Mouse (Mus musculus): ENCODE results near the gene Fam198b.

The Fam198b gene

GRCm38 (mm10) chr3:79884305-79884704 is at the start of gene Fam198b:
Fam198b (plus strand) TSS chr3:79884533.
- WGBS, result 64% methylated on average over 5 of the region's 5 CpGs

DNA sequence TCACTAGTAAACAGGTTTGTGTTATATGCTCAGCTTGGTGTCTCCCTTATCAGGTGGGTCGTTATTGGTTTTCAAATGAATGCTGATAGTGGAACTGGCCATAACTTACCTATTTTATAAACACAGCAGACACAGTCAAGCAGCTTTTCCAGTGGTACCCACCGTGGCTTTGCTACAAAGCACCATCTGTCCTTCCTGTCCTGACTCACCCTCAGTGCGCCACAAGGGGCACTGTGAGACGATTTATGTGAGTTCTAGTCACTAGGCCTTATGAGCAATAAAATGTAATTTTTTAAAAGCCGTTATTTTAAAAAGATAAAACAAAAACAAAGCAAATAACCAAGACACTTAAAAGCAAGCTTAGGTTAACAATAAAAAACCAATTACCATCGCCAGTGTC is 45.6 kb upstream of the Fam198b start:
- 45% methylated on average over 6 of the region's 6 CpGs for WGBS

GRCm38 (mm10) chr3:79841475-79841874 is 42.9 kb upstream of the Fam198b start:
- 22% methylated on average over 6 of the region's 6 CpGs for WGBS

DNA sequence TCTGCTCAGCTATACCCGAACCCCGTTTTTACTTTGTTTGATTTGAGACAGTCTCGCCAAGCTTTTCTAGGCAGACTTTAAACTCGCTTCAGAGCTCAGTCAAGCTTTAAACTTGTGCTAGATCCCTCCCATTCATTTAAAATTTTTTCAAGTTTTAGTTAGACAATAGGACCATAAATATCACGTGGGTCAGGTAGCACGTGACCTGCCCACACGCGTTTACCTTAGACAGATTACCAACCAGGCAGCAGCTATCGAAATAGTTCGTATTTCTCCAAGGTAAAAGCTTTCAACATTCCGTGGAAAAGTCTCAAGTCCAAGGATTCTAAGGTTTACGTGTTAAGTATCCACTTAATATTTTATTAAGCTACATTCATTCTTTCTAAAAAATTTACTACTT is 42.2 kb upstream of the Fam198b start:
- 3% methylated on average over 12 of the region's 12 CpGs for WGBS

- WGBS, result under 1% methylated on average over 19 of the region's 19 CpGs
These were observed 41.7 kb upstream of the Fam198b start for GRCm38 (mm10) chr3:79842616-79843016.

DNA sequence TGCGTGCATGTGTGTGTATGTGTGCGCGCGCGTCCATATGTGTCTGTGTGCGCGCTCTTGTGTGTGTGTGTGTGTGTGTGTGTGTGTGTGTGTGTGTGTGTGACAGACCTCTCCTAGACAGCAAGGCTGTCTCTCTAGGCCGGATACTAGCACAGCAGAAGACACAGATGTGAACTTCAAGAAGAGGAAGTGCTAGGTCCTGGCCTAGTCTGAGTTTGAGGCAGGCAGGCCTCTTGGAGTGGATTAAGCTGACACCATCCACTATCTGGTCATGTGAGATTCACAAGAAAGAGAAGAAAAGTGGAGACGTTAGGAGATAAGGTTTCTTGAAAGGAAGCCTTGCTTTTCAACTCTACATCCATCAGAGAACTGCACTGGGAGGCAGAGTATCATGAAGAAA is 40.3 kb upstream of the Fam198b start:
- 88% methylated on average over 9 of the region's 9 CpGs for WGBS

DNA sequence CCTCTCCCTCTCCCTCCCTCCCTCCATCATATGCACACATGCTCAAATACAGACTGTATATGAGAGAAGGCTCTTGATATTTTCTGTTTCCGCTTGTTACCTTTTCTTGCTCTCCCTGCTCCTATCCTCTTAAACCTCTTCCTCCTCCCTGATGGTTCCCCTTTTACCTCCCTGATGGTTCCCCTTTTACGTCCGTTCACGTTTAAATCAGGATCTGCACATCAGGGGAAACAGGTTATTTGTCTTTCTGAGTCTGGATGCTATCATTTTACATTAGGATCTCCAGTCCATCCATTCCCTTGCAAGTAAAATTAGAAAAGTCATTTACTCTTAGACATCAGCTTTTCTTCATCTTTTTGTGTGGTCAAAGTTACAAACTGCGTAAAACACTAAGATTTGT is 37.7 kb upstream of the Fam198b start:
- WGBS, result 89% methylated on average over 5 of the region's 5 CpGs

GRCm38 (mm10) chr3:79848841-79849240 is 35.5 kb upstream of the Fam198b start:
- WGBS, result 31% methylated on average over 4 of the region's 4 CpGs

GRCm38 (mm10) chr3:79849621-79850020 is 34.7 kb upstream of the Fam198b start:
- WGBS, result 70% methylated on average over 2 of the region's 2 CpGs

DNA sequence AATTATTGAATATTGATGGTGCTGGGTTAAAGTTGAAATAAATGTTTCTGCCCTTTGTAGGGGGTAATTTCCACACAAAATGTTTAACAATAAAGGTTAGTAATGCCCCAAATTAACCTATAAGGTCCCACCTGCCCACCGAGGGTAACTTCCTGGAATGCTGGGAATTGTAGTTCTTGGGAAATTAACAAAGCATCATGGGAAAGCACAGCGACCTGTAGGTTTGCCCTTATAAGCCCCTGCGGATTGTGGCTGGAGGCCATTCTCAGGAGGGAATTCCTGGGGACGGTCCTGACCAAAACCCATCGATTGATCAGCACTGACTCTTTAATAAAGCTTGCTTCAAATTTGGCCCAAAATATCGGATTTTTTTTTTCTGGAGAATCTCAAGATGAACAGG is 33.7 kb upstream of the Fam198b start:
- WGBS, result 66% methylated on average over 6 of the region's 6 CpGs

DNA sequence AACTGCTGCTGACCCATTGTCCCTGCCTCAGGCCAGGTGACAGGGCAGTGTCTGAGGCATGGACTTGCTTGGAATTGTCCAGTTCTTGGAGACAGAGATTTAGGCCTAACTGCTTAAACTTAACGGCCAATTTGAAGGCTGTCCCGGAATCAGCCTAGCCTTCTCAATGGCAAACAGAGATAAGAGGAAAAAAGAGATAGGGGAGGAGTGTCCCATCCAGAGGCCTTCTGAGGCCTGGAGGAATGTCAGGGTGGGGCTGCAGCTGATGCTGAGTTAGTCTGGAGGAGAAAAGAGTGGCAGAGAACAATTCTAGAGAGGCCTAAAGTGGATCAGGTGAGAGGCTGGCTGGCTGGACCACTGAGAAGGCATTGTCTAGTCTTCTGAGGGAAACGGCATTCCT is 32.2 kb upstream of the Fam198b start:
- 86% methylated on average over 3 of the region's 3 CpGs for WGBS

GRCm38 (mm10) chr3:79852654-79853166 is 31.6 kb upstream of the Fam198b start, which contains the start of gene Tmem144:
Tmem144 (minus strand) TSS chr3:79852773.
- whole genome bisulfite sequencing, result 60% methylated on average over 8 of the region's 8 CpGs

GRCm38 (mm10) chr3:79857780-79858179 is 26.6 kb upstream of the Fam198b start:
- WGBS, result 71% methylated on average over 5 of the region's 5 CpGs

- 70% methylated on average over 3 of the region's 3 CpGs for WGBS
These were observed 26.1 kb upstream of the Fam198b start for GRCm38 (mm10) chr3:79858221-79858620.

GRCm38 (mm10) chr3:79864824-79865223 is 19.5 kb upstream of the Fam198b start:
- 56% methylated on average over 7 of the region's 7 CpGs for WGBS

GRCm38 (mm10) chr3:79866089-79866488 is 18.2 kb upstream of the Fam198b start:
- WGBS, result 86% methylated on average over 3 of the region's 3 CpGs

- 73% methylated on average over 9 of the region's 9 CpGs for WGBS
These were observed 17.8 kb upstream of the Fam198b start for GRCm38 (mm10) chr3:79866526-79866925.

DNA sequence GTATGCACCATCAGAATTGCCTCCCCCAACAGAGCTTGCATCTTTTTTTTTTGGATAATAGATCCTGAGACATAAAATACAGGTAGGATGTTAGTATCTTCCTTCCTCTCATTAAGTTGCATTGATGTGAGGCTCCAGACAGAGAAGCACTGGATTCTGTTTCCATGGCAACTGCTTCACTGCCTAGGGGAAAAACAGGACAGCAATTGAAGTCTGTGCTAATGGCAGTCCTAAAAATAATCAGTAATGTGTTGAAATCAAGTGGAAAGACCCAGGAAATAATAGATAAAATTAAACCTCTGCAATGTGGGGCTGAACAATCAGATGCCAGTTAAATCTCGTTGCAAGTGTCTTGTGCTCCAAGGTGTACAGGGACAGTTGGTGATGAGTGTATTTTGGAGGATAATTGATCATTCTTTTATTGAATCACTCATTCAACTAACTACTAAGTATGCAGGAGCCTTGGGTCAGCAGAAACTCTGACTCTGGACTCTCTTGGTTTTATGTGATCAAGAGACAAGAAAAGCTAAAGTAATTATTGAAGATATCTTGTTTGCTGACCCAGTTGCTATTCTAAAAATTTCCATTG is 17.1 kb upstream of the Fam198b start:
- WGBS, result 17% methylated on average over 1 of the region's 1 CpGs

- 96% methylated on average over 5 of the region's 5 CpGs for WGBS
These were observed 8.9 kb upstream of the Fam198b start for GRCm38 (mm10) chr3:79875471-79875870.

GRCm38 (mm10) chr3:79878350-79878749 is 6.0 kb upstream of the Fam198b start:
- WGBS, result 83% methylated on average over 3 of the region's 3 CpGs

DNA sequence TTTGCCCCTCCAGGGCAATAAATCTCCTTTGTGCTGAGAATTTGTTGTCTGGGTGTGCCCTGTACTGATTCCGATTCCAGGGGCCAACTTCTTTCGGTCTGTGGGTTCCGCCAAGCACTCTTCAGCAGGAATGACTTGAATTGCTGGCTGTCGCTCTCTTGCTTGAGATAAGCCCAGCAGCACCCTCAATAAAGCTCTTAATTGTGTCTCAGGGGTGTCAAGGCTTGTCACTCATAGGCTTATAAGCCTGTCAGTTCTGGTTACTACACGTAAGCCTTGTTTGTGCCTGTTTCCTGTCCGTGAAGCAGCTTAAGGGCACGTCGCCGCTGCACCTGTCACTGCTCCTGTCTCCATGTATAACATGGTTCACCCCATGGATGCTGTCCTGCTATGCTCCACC is 5.1 kb upstream of the Fam198b start:
- 75% methylated on average over 9 of the region's 9 CpGs for WGBS

DNA sequence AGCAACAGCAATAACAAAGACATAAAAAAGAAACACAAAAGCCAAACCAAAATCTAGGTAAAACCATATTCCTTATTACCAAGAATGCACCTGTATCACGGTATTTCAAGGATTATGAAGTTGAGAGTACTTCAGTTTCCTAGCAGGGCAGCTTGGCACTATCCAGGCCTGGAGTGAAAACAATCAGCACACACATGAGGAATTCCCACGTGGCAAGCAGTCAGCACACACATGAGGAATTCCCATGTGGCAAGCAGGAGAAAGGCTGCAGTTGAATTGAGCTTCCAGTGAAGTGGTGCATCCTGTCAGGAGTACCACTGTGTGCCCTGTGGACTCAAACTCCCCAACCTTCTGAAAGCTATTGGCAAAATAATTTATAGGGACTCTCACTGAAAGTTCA is 2.7 kb upstream of the Fam198b start:
- WGBS, result 71% methylated on average over 2 of the region's 2 CpGs

- 42% methylated on average over 7 of the region's 7 CpGs for WGBS
These were observed 1.2 kb upstream of the Fam198b start for GRCm38 (mm10) chr3:79883092-79883491.

DNA sequence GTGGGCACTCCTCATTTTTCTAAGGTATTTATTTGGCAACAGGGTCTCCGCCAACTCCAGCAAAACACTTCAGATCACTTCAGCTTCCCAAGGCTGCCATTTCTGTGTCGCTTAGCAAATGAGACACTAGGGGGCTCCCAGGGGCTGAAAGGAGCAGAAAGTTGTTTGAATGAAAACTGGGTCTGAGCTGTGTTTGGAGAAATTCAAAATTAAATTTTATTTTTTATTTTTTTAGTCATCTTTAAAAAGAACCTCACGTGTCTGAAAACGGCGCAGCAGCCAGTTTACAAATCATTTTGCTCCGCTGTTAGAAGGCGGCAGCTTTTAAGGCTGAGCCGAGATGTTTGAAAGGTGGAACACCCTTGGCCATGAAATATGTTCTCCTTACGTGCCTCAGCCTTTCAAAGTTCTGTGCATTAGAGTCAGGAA is 442 bp downstream of the Fam198b start:
- 15% methylated on average over 9 of the region's 9 CpGs for WGBS

All from cerebral cortex, adult 2 months (tissue).